Mouse (Mus musculus): Measurements from ENCODE around the gene Hlcs.

Gene Hlcs

DNA sequence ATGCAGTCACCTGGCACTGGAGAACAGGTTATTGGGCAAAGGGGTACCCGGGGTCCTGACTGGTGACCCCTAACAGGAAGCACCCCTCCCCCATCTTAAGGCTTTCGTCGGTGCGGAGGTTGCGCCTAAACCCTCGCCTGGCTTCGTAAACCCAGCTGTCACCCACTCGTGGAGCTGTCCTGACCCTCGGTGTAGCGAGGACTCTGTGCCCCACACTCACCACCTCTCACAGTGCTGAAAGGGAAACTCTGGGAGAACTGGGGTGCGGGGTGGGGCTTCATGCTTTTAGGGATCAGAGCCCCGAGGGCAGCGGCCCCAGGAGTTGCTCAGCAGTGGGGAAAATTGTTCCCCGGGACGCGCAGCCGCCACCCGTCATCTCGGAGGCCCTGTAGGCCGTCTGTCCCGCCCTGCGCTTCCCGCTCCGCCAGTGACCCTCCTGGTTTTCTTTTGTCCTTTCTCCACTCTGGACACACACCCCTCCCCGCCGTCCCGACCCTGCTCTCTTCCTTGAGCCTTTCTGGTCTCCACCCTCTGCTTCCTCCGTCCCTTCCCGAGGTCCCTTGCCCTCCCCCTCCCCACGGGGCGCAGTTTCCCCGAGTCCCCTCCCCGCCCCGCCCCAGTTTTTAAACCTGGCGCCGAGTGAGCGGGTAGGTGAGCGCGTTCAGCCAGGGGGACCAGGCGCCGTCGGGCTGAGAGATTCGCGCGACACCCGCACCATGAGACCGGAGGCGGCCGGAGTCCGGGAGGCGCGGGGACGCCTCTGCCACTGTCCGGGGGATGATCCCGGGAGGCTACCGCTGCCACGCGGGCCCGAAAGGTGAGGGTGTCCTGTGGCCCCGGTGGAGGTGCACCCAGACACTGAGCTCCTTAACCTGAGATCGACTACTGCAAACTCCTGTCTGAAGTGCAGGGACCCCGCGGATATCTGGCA is 14.7 kb upstream of the Hlcs start, which contains the start of gene Ripply3:
Gene Ripply3 (plus strand): TSS at position 640 of the 931 bp plus-strand sequence.
- DNase-seq (ENCODE audit: low spot score): peak; percentile 38

GRCm38 (mm10) chr16:94326008-94326407 is 12.6 kb upstream of the Hlcs start:
- DNase-seq (ENCODE audit: low spot score): no peak

DNA sequence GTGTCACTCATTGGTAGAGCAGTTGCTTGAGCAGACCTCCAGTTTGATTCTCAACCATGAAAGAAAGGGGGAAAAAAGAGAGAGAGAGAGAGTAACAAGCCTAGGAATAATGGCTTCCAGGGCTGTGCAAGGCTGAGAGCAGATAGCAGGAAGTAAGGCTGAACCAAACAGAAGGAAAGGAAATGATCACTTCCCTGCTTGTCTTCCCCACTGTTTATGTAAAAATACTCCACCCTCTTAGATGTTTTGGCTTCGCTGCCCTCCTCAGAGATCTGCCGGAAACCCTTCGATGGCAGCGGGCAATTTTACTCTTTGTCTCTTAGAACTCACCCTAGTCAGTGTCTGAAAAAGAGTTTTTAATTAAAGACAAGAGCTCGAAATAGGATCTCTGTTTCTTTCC is 10.3 kb upstream of the Hlcs start:
- no peak for DNase-seq (ENCODE audit: low spot score)

DNA sequence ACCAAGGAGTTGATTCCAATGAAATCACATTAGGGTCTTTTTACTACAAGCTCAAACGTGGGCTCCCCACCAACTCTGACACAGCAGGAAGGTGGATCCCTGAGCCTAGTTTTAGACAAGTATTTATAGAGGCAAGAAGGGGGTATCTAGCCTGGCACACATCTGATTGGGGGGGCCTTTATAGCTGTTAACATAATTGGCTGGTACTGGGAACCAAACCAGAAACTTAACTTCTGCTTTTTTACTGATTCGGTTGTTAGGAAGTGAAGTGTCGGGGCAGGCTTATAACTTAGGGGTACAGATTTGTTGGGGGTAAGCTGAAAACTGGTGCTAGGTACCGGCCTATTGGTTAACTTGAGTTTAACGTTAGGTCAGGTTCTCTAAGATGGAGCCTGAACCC is 6.9 kb upstream of the Hlcs start:
- no peak for DNase-seq (ENCODE audit: low spot score)

GRCm38 (mm10) chr16:94317752-94318151 is 4.4 kb upstream of the Hlcs start:
- DNase-seq (ENCODE audit: low spot score): no peak

DNA sequence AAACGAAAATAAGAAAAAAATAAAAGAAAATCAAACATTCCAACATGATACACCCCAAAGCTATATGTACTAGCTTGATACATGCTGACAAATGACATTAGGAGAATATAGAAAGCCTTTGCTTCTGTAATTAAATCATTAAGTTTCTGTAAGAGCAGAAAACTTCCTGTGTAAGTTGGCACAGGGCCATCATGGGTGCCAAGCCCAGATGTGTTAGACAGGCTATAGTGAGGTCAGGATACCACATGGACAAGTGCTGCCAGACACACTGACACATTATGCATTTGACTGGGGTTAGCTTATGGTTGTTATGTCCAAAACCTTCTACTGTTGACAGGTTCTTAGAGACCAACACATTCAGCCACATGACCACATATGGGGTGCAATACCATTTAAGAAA is 1.8 kb upstream of the Hlcs start:
- no peak for DNase-seq (ENCODE audit: low spot score)

DNA sequence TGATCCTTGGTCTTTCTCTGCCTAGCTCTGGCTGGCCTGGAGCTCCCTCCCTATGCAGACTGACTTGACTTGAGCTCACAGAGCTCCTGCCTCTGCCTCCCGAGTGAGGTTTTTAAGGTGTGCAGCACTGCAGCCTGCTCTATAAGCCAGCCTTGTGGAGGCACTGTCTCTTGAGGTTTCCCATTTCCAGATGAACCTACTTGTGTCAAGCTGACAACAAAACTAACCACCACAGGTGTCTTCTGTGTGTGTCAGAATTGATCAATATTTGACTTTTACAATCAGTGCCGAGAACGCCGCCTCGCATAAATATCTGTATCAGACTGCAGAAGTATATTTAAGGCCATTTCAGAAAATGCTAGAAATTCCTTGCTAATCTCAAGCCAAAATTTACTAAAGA is 1.3 kb upstream of the Hlcs start:
- DNase-seq (ENCODE audit: low spot score): no peak

GRCm38 (mm10) chr16:94312663-94313228 is 625 bp downstream of the Hlcs start:
- peak; percentile 71 for DNase-seq (ENCODE audit: low spot score)

- DNase-seq (ENCODE audit: low spot score): no peak
These were observed 1.4 kb downstream of the Hlcs start for GRCm38 (mm10) chr16:94311931-94312330.

GRCm38 (mm10) chr16:94311416-94311815 is 2.0 kb downstream of the Hlcs start:
- no peak for DNase-seq (ENCODE audit: low spot score)

- DNase-seq (ENCODE audit: low spot score): no peak
These were observed 4.3 kb downstream of the Hlcs start for GRCm38 (mm10) chr16:94309025-94309424.

GRCm38 (mm10) chr16:94307942-94308341 is 5.4 kb downstream of the Hlcs start:
- no peak for DNase-seq (ENCODE audit: low spot score)

DNA sequence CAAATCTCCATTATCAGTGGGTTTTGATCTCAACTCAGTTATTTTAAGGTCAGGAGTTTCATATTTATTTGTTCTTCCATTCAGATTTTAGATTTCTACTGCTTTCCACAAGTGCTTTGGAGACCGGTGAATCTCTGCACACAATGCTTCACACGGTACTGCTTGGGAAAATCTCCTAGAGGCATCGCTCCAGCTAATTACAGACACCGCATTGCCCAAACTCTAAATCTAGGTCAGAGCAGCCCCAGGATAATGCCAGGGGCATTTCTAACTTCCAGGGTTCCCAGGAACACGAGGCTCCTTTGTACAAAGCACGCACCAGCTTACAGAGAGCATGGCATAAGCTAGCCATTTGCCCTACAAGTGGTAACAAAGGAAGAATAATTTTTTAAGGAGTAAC is 5.8 kb downstream of the Hlcs start:
- no peak for DNase-seq (ENCODE audit: low spot score)

DNA sequence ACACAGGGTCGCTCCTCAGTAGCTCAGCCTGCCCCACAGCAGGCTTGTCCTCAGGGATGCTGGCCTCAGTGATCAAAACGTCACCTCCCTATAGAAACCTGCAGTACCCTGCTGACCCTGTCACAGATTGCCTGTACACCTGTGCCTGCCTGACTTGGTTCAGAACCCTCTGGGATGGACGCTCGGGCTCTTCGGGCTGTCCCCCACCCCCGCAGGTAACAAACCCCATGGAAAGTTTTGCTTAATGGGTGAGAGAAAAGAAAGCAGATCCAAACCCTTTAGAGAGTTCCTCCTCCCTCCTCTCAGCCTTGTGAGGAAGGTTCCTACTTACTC is 10.2 kb downstream of the Hlcs start:
- no peak for DNase-seq (ENCODE audit: low spot score)

DNA sequence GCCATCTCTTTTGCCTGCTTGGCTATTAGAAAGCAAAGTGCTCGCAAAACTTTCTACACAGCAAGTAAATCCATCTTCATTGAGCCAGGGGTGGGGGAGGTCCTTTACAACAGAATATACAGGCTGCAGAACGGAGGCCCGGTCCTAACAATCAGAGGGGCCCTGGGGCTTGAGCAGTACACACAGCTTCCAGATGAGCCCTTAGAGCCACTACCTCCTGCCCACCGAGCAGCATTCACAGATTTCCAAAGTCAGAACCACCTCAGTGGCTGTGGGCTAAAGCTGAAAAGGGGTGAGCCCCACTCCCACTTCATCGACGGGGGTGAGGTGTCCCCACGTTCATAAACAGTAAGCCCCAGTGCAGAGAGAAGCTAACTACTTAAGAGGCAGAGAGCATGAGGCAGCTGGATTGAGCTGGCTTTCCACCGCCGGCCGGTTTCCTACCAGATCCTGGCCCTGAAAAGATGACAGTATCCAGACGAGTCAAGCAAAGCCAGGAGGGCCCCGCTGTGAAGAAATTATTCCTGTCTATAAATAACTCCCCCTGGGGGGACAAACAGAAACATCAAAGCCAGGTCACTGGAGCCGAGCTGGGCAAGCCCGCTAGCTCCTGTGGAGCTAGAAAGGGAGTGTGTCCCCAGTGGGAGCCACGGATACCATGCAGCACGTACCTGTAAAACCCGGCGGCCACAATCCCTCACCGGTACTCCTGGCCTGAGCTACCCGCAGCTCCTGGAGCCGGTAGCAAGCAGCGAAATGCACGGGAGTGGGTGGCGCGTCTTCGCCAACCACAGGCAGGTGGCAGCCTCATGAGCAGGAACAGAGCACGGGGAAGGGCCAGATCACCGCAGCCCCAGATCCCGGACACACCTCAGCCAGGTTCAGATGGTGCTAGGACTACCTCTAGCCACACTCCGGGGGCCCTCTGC is 10.8 kb downstream of the Hlcs start:
- DNase-seq (ENCODE audit: low spot score): peak; percentile 23

DNA sequence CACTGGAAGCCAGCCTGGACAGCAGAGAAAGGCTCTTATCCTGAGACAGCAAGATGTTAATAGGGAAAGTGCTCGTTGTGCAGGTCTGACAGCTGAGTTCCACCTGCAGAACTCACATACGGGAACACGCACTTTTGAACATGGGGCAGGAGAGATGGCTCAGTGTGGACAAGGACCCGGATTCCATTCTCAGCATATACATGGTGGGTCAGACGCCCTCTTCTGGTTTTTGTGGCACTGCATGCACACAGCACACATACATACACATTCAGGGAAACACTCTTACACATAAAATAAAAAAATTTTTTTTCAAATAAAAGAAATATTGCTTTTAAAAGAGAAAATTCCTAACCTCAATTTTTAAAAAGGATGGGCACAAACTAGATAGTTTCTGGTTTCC is 11.7 kb downstream of the Hlcs start:
- no peak for DNase-seq (ENCODE audit: low spot score)

DNA sequence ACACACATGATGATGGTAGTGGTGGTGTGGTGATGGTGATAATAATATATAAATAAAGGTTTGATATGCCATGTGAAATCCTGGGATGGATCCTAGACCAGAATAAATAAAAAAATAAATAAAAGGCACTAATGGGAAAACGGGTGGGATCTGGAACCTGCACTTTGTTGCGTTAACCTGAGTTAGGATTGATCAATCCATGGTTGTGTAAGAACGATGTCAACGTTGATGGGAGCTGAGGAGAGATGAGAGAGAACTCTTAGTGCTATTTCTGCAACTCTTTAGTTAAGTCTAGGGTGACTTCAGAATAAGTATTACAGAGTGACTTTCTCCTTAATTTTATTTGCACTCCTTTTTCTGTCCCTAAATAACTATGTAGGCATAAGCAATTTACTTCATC is 12.2 kb downstream of the Hlcs start:
- no peak for DNase-seq (ENCODE audit: low spot score)

- no peak for DNase-seq (ENCODE audit: low spot score)
These were observed 14.2 kb downstream of the Hlcs start for GRCm38 (mm10) chr16:94299210-94299609.

GRCm38 (mm10) chr16:94298081-94298480 is 15.3 kb downstream of the Hlcs start:
- no peak for DNase-seq (ENCODE audit: low spot score)

DNA sequence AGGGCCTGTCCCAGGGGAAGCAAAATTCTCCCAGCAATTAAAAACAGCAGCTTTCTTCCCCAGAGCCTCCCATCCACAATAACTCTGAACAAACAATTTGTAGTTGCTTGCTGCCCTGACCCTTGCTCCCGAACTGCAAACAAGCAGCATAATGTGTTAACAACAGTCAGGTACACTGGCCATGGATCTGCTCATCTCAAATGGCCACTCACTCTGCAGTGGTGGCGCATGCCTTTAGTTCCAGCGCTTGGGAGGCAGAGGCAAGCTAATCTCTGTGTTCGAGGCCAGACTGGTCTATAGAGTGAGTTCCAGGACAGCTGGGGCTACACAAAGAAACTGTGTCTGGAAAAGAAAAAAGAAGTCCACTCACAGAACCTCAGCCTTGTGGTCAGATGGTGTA is 22.2 kb downstream of the Hlcs start:
- no peak for DNase-seq (ENCODE audit: low spot score)

DNA sequence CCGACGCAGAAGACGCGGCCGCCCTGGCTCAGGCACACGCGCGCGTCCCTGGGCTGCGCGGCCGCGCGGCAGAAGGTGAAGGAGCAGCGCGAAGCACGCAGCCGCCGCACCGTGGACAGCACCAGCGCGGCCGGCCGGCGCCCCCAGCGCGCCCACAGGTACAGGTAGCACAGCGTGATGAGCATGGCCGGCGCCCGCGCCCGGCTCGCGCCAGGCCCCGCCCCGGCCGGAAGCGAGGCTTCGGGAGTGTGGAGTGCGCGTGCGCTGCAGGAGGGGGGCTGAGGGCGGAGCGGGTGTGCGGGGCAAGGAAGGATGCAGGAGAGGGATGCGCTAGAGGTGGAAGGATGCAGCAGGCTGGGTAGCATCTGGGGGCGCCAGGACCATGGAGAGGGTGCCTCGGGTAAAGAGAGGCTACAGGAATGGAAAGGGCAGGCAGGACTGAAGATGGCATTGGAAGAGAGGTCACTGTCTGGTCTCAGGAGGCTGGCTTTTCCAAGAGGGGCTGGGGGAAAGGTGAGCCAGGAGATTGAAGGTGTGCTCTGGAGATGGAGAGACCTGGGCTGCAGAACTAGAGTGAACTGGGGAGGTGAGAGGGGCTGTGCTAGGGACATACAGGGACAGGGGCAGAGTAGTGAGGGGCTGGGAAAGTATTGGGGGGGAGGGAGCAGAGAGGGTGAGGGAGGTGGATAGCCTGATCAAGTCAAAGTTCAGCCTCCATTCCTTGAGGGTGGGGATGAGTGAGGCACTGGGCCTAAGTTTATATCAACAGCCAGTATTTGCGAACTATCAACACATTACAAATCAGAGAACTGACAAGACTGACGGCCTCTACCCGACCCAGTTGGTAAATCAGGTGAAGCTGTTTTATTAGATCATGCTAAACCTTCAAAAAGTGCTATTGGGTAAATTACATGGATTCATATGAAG is 23.0 kb downstream of the Hlcs start:
- peak; percentile 79 for DNase-seq (ENCODE audit: low spot score)
